Mouse (Mus musculus) adrenal gland, postnatal 25 days (tissue): Measurements from ENCODE around the gene Cdc42ep3. TPM values are rescaled to one million over a fixed set of nuclear protein-coding genes. Genes with fewer than 3 reads are reported as not detected.

Experiments used
- DNase-seq: peaks from one replicate; pipeline ENCODE4 v3.0.0; 2021; ENCODE audit warnings: mixed read lengths
- total RNA-seq: library from RNA; stranded (reverse); gene quantifications from 2 replicates; pipeline ENCODE4 v1.2.3, GENCODE M21; 2021

Cdc42ep3 gene
- total RNA-seq, 1 experiment from 2014 or later = 7.9 TPM

GRCm38 (mm10) chr17:79345001-79345709, 9.7 kb downstream of the Cdc42ep3 start:
- no peak for DNase-seq

GRCm38 (mm10) chr17:79343334-79343946, 11.5 kb downstream of the Cdc42ep3 start:
- no peak for DNase-seq

GRCm38 (mm10) chr17:79342639-79343333, 12.1 kb downstream of the Cdc42ep3 start:
- DNase-seq = no peak

- DNase-seq = no peak
Observed at GRCm38 (mm10) chr17:79341946-79342470, 12.9 kb downstream of the Cdc42ep3 start.

GRCm38 (mm10) chr17:79337494-79337893, 17.4 kb downstream of the Cdc42ep3 start:
- no peak for DNase-seq

- no peak for DNase-seq
Observed at GRCm38 (mm10) chr17:79334701-79335100, 20.2 kb downstream of the Cdc42ep3 start.

GRCm38 (mm10) chr17:79333650-79334049, 21.2 kb downstream of the Cdc42ep3 start:
- DNase-seq = no peak

GRCm38 (mm10) chr17:79332864-79333263, 22.0 kb downstream of the Cdc42ep3 start:
- no peak for DNase-seq

GRCm38 (mm10) chr17:79330397-79330796, 24.5 kb downstream of the Cdc42ep3 start:
- DNase-seq = no peak

- no peak for DNase-seq
Observed at GRCm38 (mm10) chr17:79326868-79327376, 28.0 kb downstream of the Cdc42ep3 start.

GRCm38 (mm10) chr17:79317085-79317751, 37.7 kb downstream of the Cdc42ep3 start:
- DNase-seq = no peak

- no peak for DNase-seq
Observed at GRCm38 (mm10) chr17:79315415-79316094, 39.3 kb downstream of the Cdc42ep3 start.

- no peak for DNase-seq
Observed at GRCm38 (mm10) chr17:79310465-79310864, 44.4 kb downstream of the Cdc42ep3 start.

- no peak for DNase-seq
Observed at GRCm38 (mm10) chr17:79309506-79309905, 45.4 kb downstream of the Cdc42ep3 start.

- DNase-seq = no peak
Observed at GRCm38 (mm10) chr17:79305644-79306043, 49.2 kb downstream of the Cdc42ep3 start.

- no peak for DNase-seq
Observed at GRCm38 (mm10) chr17:79303744-79304497, 51.0 kb downstream of the Cdc42ep3 start.

GRCm38 (mm10) chr17:79303238-79303637, 51.7 kb downstream of the Cdc42ep3 start:
- no peak for DNase-seq

- no peak for DNase-seq
Observed at GRCm38 (mm10) chr17:79299925-79300324, 55.0 kb downstream of the Cdc42ep3 start.

GRCm38 (mm10) chr17:79298968-79299367, 55.9 kb downstream of the Cdc42ep3 start:
- no peak for DNase-seq

- no peak for DNase-seq
Observed at GRCm38 (mm10) chr17:79295926-79296325, 59.0 kb downstream of the Cdc42ep3 start.

GRCm38 (mm10) chr17:79291672-79292071, 63.2 kb downstream of the Cdc42ep3 start:
- DNase-seq = no peak
